Mouse (Mus musculus) lung, postnatal 0 days (tissue): Measurements from ENCODE around the gene Stpg2. TPM values are rescaled to one million over a fixed set of nuclear protein-coding genes. Genes with fewer than 3 reads are reported as not detected.
A peak's percentile ranks its signal among the peaks of the same experiment; 100 is the strongest.

Source experiments
- ATAC-seq: fragments of 200-750 bp; cut with Nextera tagmentation; 2 replicates; pipeline ENCODE4 v1.8.0; 2017; ENCODE audit warnings: moderate library complexity
- DNase-seq: peaks from one replicate; pipeline ENCODE4 v3.0.0-alpha.2; 2016; ENCODE audit warnings: low spot score
- H3K27ac ChIP-seq: fragments of 300-500 bp; sonication (generic); 2 replicates; pipeline ENCODE4 v1.5.1; 2014; ENCODE audit warnings: antibody characterized with exemption, mild to moderate bottlenecking, low read length, mixed read lengths
- H3K27me3 ChIP-seq: fragments of 300-500 bp; sonication (generic); replicated peaks from 2 replicates; pipeline ENCODE4 v1.6.1; 2014; ENCODE audit warnings: low read length, mixed read lengths; ENCODE audit not compliant: insufficient read depth
- H3K36me3 ChIP-seq: fragments of 300-500 bp; sonication (generic); 2 replicates; pipeline ENCODE4 v1.6.1; 2014; ENCODE audit warnings: low read length, mixed read lengths; ENCODE audit not compliant: insufficient read depth
- H3K4me1 ChIP-seq: fragments of 300-500 bp; sonication (generic); 2 replicates; pipeline ENCODE4 v1.6.1; 2014; ENCODE audit warnings: antibody characterized with exemption, low read depth, low read length, mixed read lengths; ENCODE audit not compliant: insufficient read depth
- H3K4me2 ChIP-seq: fragments of 300-500 bp; sonication (generic); replicated peaks from 2 replicates; pipeline ENCODE4 v1.6.1; 2014; ENCODE audit warnings: low read depth, mild to moderate bottlenecking, low read length, moderate library complexity, mixed read lengths
- H3K4me3 ChIP-seq: fragments of 300-500 bp; sonication (generic); 2 replicates; pipeline ENCODE4 v1.5.1; 2014; ENCODE audit warnings: low read depth, low read length
- H3K9ac ChIP-seq: fragments of 300-500 bp; sonication (generic); replicated peaks from 2 replicates; pipeline ENCODE4 v1.6.1; 2014; ENCODE audit warnings: low read depth, mild to moderate bottlenecking
- H3K9me3 ChIP-seq: fragments of 300-500 bp; sonication (generic); 2 replicates; pipeline ENCODE4 v1.6.1; 2016; ENCODE audit warnings: low read length, mixed read lengths
- CTCF ChIP-seq: IDR thresholded peaks from 2 replicates; pipeline ENCODE4 v1.5.1; 2016; ENCODE audit warnings: antibody characterized with exemption, mild to moderate bottlenecking
- EP300 ChIP-seq: IDR thresholded peaks from 2 replicates; pipeline ENCODE4 v1.6.1; 2016; ENCODE audit warnings: antibody characterized with exemption, mild to moderate bottlenecking, control low read depth
- WGBS: fragments of 180-500 bp; shearing (Covaris S2); extraction: QIAGEN DNeasy Blood & Tissue Kit; methylation state at CpG from one replicate; pipeline ENCODE4 v1.1.7; 2014; 5-methylcytosine and 5-hydroxymethylcytosine counted together
- polyA plus RNA-seq: library from polyadenylated mRNA; unstranded; fragments of >200 nt; fragmentation: Nextera tagmentation; extraction: Ambion mirVana; gene quantifications from 2 replicates; pipeline ENCODE4 v1.2.1, GENCODE M21; 2015

Stpg2 gene
- polyA plus RNA-seq, 1 experiment from 2014 or later: not detected

GRCm38 (mm10) chr3:139191541-139191940, 14.0 kb upstream of the Stpg2 start:
- DNase-seq (no peak), ATAC-seq (no peak)
- Histone ChIP-seq H3K9ac (no peak overlapping the region), H3K4me1 (no peaks in the 10 kb centered on the region), H3K4me2 (no peak overlapping the region), H3K27me3 (no peaks in the 10 kb centered on the region), H3K27ac (no peak overlapping the region), H3K4me3 (no peak overlapping the region), H3K36me3 (no peaks in the 10 kb centered on the region), H3K9me3 (no peaks in the 10 kb centered on the region)
- no peak for TF ChIP-seq EP300
- no peak for TF ChIP-seq CTCF
- WGBS: 68% methylated on average over 1 of the region's 1 CpGs

- Histone ChIP-seq H3K4me3 (no peak overlapping the region), H3K27ac (no peak overlapping the region)
- ATAC-seq: no peak
Observed at GRCm38 (mm10) chr3:139193917-139194316, 11.6 kb upstream of the Stpg2 start.

GRCm38 (mm10) chr3:139198412-139198811, 7.1 kb upstream of the Stpg2 start:
- WGBS: 46% methylated on average over 3 of the region's 3 CpGs
- DNase-seq: no peak
- TF ChIP-seq EP300 (no peak), CTCF (no peak)
- H3K36me3 ChIP-seq: no peaks in the 10 kb centered on the region
- ATAC-seq: no peak
- no peaks in the 10 kb centered on the region for H3K27me3 ChIP-seq
- H3K9ac ChIP-seq: no peak overlapping the region
- no peaks in the 10 kb centered on the region for H3K9me3 ChIP-seq
- no peak overlapping the region for H3K4me3 ChIP-seq
- no peak overlapping the region for H3K27ac ChIP-seq
- H3K4me1 ChIP-seq: no peaks in the 10 kb centered on the region
- H3K4me2 ChIP-seq: no peak overlapping the region

More at GRCm38 (mm10) chr3:139193917-139194316, 11.6 kb upstream of the Stpg2 start:
- no peaks in the 10 kb centered on the region for H3K27me3 ChIP-seq
- DNase-seq: peak; percentile 33
- no peaks in the 10 kb centered on the region for H3K4me1 ChIP-seq
- no peaks in the 10 kb centered on the region for H3K9me3 ChIP-seq
- H3K36me3 ChIP-seq: no peaks in the 10 kb centered on the region
- TF ChIP-seq EP300 (no peak), CTCF (no peak)
- no peak overlapping the region for H3K9ac ChIP-seq
- H3K4me2 ChIP-seq: no peak overlapping the region

- no peaks in the 10 kb centered on the region for H3K9me3 ChIP-seq
- TF ChIP-seq CTCF (no peak), EP300 (no peak)
- H3K4me2 ChIP-seq: no peak overlapping the region
- DNase-seq (no peak), ATAC-seq (no peak)
- H3K27me3 ChIP-seq: no peaks in the 10 kb centered on the region
- H3K4me3 ChIP-seq: no peak overlapping the region
- H3K4me1 ChIP-seq: no peaks in the 10 kb centered on the region
- no peak overlapping the region for H3K27ac ChIP-seq
- WGBS: 72% methylated on average over 3 of the region's 3 CpGs
- no peaks in the 10 kb centered on the region for H3K36me3 ChIP-seq
- no peak overlapping the region for H3K9ac ChIP-seq
Observed at GRCm38 (mm10) chr3:139200324-139200723, 5.2 kb upstream of the Stpg2 start.

GRCm38 (mm10) chr3:139216945-139217344, 11.5 kb downstream of the Stpg2 start:
- Histone ChIP-seq H3K9me3 (no peaks in the 10 kb centered on the region), H3K27me3 (no peaks in the 10 kb centered on the region), H3K4me2 (no peak overlapping the region), H3K4me3 (no peak overlapping the region), H3K27ac (no peak overlapping the region), H3K9ac (no peak overlapping the region), H3K36me3 (no peaks in the 10 kb centered on the region), H3K4me1 (no peaks in the 10 kb centered on the region)
- no peak for DNase-seq
- WGBS: 68% methylated on average over 9 of the region's 9 CpGs
- ATAC-seq: no peak
- TF ChIP-seq CTCF: no peak
- TF ChIP-seq EP300: no peak

GRCm38 (mm10) chr3:139225123-139225522, 19.6 kb downstream of the Stpg2 start:
- Histone ChIP-seq H3K4me2 (no peak overlapping the region), H3K36me3 (no peaks in the 10 kb centered on the region), H3K27ac (no peak overlapping the region), H3K9ac (no peak overlapping the region), H3K9me3 (no peaks in the 10 kb centered on the region), H3K4me1 (no peaks in the 10 kb centered on the region), H3K27me3 (no peaks in the 10 kb centered on the region), H3K4me3 (no peak overlapping the region)
- no peak for TF ChIP-seq CTCF
- TF ChIP-seq EP300: no peak
- ATAC-seq: no peak
- no peak for DNase-seq
- WGBS: 76% methylated on average over 3 of the region's 3 CpGs

DNA sequence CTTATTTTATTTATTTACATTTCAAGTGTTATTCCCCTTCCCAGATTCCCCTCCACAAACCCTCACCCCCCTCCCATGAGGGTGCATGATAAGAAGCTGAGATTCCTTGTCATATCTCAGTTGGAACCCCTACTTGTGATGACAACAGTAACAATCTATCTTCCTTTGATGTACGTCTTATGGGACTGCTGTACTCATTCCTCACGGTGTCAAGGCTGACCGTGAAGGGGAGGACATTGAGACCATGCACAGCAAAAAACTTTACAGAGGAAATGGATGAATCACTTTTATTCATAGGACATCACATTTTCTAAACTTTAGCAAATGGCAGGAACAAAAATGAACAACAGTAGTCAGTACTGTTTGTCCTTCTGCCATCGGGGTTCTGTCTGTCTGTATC, 21.3 kb downstream of the Stpg2 start:
- H3K36me3 ChIP-seq: no peaks in the 10 kb centered on the region
- no peaks in the 10 kb centered on the region for H3K9me3 ChIP-seq
- DNase-seq (no peak), ATAC-seq (no peak)
- no peaks in the 10 kb centered on the region for H3K27me3 ChIP-seq
- H3K4me2 ChIP-seq: no peak overlapping the region
- H3K27ac ChIP-seq: no peak overlapping the region
- no peak overlapping the region for H3K4me3 ChIP-seq
- H3K4me1 ChIP-seq: no peaks in the 10 kb centered on the region
- TF ChIP-seq EP300: no peak
- no peak for TF ChIP-seq CTCF
- WGBS: 56% methylated on average over 4 of the region's 4 CpGs
- no peak overlapping the region for H3K9ac ChIP-seq
